Mouse (Mus musculus) liver, embryonic 14.5 days (tissue): Measurements from ENCODE around the gene Rgs2. TPM values are rescaled to one million over a fixed set of nuclear protein-coding genes. Genes with fewer than 3 reads are reported as not detected.

Experiments
- ATAC-seq: fragments of 200-750 bp; cut with Nextera tagmentation; 2 replicates; pipeline ENCODE4 v1.8.0; 2017; ENCODE audit warnings: moderate number of reproducible peaks, mild to moderate bottlenecking, moderate library complexity; ENCODE audit not compliant: insufficient read depth
- DNase-seq, 3 experiments: peaks; one replicate each; pipeline ENCODE4 v3.0.0-alpha.2; 2012 to 2013; ENCODE audit warnings: low read depth in 3 of 3, low spot score in 3 of 3
- H3K27ac ChIP-seq: fragments of 300-500 bp; sonication (generic); 2 replicates; pipeline ENCODE4 v1.5.1; 2014; ENCODE audit warnings: moderate library complexity, mild to moderate bottlenecking, control low read depth, inconsistent platforms
- H3K27me3 ChIP-seq: fragments of 300-500 bp; sonication (generic); 2 replicates; pipeline ENCODE4 v1.6.1; 2014; ENCODE audit warnings: mild to moderate bottlenecking, low read length, moderate library complexity; ENCODE audit not compliant: control insufficient read depth, insufficient read depth
- H3K36me3 ChIP-seq: fragments of 300-500 bp; sonication (generic); replicated peaks from 2 replicates; pipeline ENCODE4 v1.6.1; 2014; ENCODE audit warnings: low read depth; ENCODE audit not compliant: control insufficient read depth, insufficient read depth
- H3K4me1 ChIP-seq, 2 experiments: fragments of 200-500 bp in 1 of 2; fragments of 300-500 bp in 1 of 2; sonication (generic) in 1 of 2; replicated peaks; 2 replicates each; pipeline ENCODE4 v1.6.1; 2012 to 2014; ENCODE audit warnings: antibody characterized with exemption in 1 of 2, inconsistent platforms in 1 of 2, low read length in 1 of 2; ENCODE audit not compliant: control insufficient read depth in 2 of 2, insufficient read depth in 2 of 2
- H3K4me2 ChIP-seq: fragments of 300-500 bp; sonication (generic); 2 replicates; pipeline ENCODE4 v1.6.1; 2014; ENCODE audit warnings: low read depth, mild to moderate bottlenecking, control low read depth, moderate library complexity
- H3K4me3 ChIP-seq, 2 experiments: fragments of 200-500 bp in 1 of 2; fragments of 300-500 bp in 1 of 2; sonication (generic) in 1 of 2; 2 replicates each; pipeline ENCODE4 v1.5.1; 2012 to 2014; ENCODE audit warnings: low read depth in 2 of 2, low read length in 2 of 2, mild to moderate bottlenecking in 2 of 2, control low read depth in 1 of 2, inconsistent platforms in 1 of 2, moderate library complexity in 1 of 2; ENCODE audit not compliant: insufficient read depth in 1 of 2
- H3K9ac ChIP-seq: fragments of 300-500 bp; sonication (generic); replicated peaks from 2 replicates; pipeline ENCODE4 v1.6.1; 2014; ENCODE audit warnings: mild to moderate bottlenecking, control low read depth, moderate library complexity
- H3K9me3 ChIP-seq: fragments of 300-500 bp; sonication (generic); 2 replicates; pipeline ENCODE4 v1.6.1; 2016; ENCODE audit warnings: low read length, mixed read lengths; ENCODE audit not compliant: control insufficient read depth
- CTCF ChIP-seq: IDR thresholded peaks from 2 replicates; pipeline ENCODE4 v1.5.1; 2016; ENCODE audit warnings: antibody characterized with exemption, low read depth, control low read depth
- EP300 ChIP-seq: IDR thresholded peaks from 2 replicates; pipeline ENCODE4 v1.6.1; 2016; ENCODE audit warnings: antibody characterized with exemption, low read depth
- WGBS: fragments of 180-500 bp; shearing (Covaris S2); extraction: QIAGEN DNeasy Blood & Tissue Kit; methylation state at CpG from one replicate; pipeline ENCODE4 v1.1.7; 2014; ENCODE audit not compliant: insufficient replicate concordance; 5-methylcytosine and 5-hydroxymethylcytosine counted together
- polyA plus RNA-seq, 2 experiments: library from polyadenylated mRNA; depleted of rRNA in 1 of 2; stranded (reverse) in 1 of 2; unstranded in 1 of 2; fragments of >200 nt; fragmentation: Nextera tagmentation in 1 of 2; extraction: Ambion mirVana in 1 of 2; gene quantifications; 2 replicates each; pipeline versions ENCODE4 v1.2.1 to v1.2.3; 2012 to 2014

The Rgs2 gene
- polyA plus RNA-seq, 2 experiments = 3.4 to 8.2 TPM

- no peaks in the 10 kb centered on the region for H3K27me3 ChIP-seq
- WGBS = 20% methylated on average over 6 of the region's 6 CpGs
- no peaks in the 10 kb centered on the region for H3K36me3 ChIP-seq
- no peak overlapping the region for H3K27ac ChIP-seq
- no peak overlapping the region for H3K4me3 ChIP-seq
- H3K4me1 ChIP-seq = no peaks in the 10 kb centered on the region; a peak in 1 of 4 replicates
- H3K9ac ChIP-seq = no peak overlapping the region
- ATAC-seq = no peak
- H3K4me2 ChIP-seq = no peak overlapping the region
- no peak for DNase-seq
- TF ChIP-seq CTCF = no peak
- TF ChIP-seq EP300 = no peak
- no peaks in the 10 kb centered on the region for H3K9me3 ChIP-seq
Measured at GRCm38 (mm10) chr1:143988756-143989155, 15.2 kb downstream of the Rgs2 start.

GRCm38 (mm10) chr1:143984988-143985625 is 18.9 kb downstream of the Rgs2 start:
- WGBS = 54% methylated on average over 6 of the region's 6 CpGs
- no peaks in the 10 kb centered on the region for H3K27me3 ChIP-seq
- no peak overlapping the region for H3K9ac ChIP-seq
- H3K36me3 ChIP-seq = no peaks in the 10 kb centered on the region
- no peak overlapping the region for H3K27ac ChIP-seq
- H3K4me3 ChIP-seq = no peak overlapping the region
- DNase-seq (no peak), ATAC-seq (no peak)
- no peaks in the 10 kb centered on the region for H3K9me3 ChIP-seq
- no peaks in the 10 kb centered on the region for H3K4me1 ChIP-seq
- H3K4me2 ChIP-seq = no peak overlapping the region
- TF ChIP-seq CTCF (no peak), EP300 (no peak)

DNA sequence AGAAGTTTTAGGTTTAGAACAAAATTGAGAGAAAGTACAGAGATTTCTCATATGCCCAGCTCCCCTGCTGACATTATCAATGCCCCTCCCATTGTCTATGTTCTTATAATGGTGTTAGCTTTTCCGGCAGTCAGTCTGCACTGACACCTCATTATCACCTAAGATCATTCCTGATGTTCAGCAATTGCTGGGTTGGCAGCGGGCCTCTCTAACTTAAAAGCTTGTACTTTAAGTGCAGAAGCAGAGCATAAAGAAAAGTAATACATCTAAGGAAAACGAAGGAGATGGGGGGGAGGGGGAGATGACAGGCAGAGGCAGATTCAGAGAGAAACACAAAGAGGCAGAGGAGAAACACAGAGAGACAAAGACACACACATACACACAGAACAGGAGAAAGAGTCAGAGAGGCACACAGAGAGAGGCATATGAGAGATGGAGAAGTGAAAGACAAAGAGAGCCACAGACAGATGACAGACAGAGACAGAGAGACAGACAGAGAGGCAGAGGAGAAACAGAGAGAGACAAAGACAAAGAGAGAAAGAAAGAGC is 21.1 kb downstream of the Rgs2 start:
- no peak for DNase-seq
- H3K9ac ChIP-seq = no peak overlapping the region
- WGBS = 46% methylated on average over 3 of the region's 3 CpGs
- no peak for TF ChIP-seq EP300
- H3K9me3 ChIP-seq = no peaks in the 10 kb centered on the region
- H3K4me3 ChIP-seq = no peak overlapping the region
- H3K36me3 ChIP-seq = no peaks in the 10 kb centered on the region
- no peak overlapping the region for H3K4me2 ChIP-seq
- H3K27me3 ChIP-seq = no peaks in the 10 kb centered on the region
- H3K27ac ChIP-seq = no peak overlapping the region
- no peak for ATAC-seq
- H3K4me1 ChIP-seq = no peaks in the 10 kb centered on the region

DNA sequence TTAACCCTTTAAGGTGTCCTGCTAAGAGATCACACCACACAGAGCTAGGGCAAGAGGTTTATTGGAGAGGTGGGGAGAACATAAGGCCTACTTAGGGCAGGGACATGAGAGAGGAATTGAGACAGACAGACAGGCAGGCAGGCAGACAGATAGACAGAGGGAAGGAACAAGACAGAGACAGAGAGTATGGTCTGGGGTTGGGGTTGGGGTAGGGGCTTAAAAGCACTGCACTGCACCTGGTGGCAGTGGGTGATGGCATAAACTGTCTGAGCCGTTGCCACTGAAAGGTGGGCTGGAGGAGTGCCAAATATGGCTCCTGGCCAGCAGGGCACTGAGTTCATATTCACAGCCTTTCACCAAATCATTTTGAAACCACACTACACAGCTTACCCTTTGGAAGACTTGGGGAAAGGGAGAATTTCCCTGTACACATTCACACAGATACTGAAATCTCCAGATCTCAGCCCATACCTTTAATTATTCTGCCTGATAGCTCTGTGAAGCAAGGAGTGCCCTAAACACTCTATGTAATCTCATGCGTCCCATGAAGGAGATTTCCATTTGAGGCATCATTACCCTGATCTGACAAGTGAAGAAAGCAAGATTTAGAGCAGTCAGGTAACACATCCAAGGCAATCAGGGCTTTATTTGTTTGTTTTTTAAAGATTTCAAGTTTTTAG is 21.7 kb downstream of the Rgs2 start:
- DNase-seq (no peak), ATAC-seq (no peak)
- H3K4me2 ChIP-seq = no peak overlapping the region
- TF ChIP-seq CTCF (no peak), EP300 (no peak)
- H3K4me3 ChIP-seq = no peak overlapping the region
- H3K9me3 ChIP-seq = no peaks in the 10 kb centered on the region
- no peak overlapping the region for H3K27ac ChIP-seq
- H3K4me1 ChIP-seq = no peaks in the 10 kb centered on the region
- H3K27me3 ChIP-seq = no peaks in the 10 kb centered on the region
- H3K9ac ChIP-seq = no peak overlapping the region
- H3K36me3 ChIP-seq = no peaks in the 10 kb centered on the region
- WGBS = 37% methylated on average over 2 of the region's 2 CpGs

DNA sequence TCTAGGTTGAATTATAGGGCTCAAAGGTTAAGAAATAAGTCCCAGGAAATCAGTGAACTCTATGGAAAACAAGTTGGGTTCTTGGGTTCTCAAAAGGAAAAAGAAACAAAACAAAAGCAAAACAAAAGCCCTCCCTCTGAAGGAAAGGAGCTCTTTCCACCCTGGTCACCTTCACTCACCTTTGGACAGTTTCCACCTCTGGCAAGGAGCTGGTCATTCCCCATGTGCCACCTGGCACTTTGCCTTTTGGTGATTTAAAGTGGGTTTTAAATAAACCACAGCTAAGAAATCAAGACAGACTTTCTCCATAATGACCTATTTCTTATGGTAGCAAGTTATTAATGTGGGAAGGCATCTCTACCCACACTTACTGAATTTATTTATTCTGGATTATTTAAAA is 23.1 kb downstream of the Rgs2 start:
- Histone ChIP-seq H3K27me3 (no peaks in the 10 kb centered on the region), H3K4me2 (no peak overlapping the region), H3K9me3 (no peaks in the 10 kb centered on the region), H3K36me3 (no peaks in the 10 kb centered on the region), H3K9ac (no peak overlapping the region), H3K27ac (no peak overlapping the region), H3K4me1 (no peaks in the 10 kb centered on the region), H3K4me3 (no peak overlapping the region)
- no peak for TF ChIP-seq EP300
- TF ChIP-seq CTCF = no peak
- ATAC-seq (no peak), DNase-seq (no peak)
